25 mouse cellular contexts compared by ENCODE assay signal in genomic region chr6:135017211-135017610, GRCm38 (mm10). TPM values are rescaled to one million over a fixed set of nuclear protein-coding genes. Genes with fewer than 3 reads are reported as not detected.
DNase-seq lines count a peak whose midpoint lies in the region; ATAC-seq and TF ChIP-seq lines count a peak whose summit lies in the region.
"Had no signal": no experiment of that assay in that cellular context is flagged by ENCODE, and none has a peak within 500 bp of the region (broad histone marks: within the 10 kb centered on the region; RNA-seq: fewer than 3 reads in every experiment).

No protein-coding gene starts in this region.

- TF ChIP-seq CTCF in lung, adult 2 months (IDR thresholded peaks at IDR 0.05; ENCODE audit: insufficient read depth, low read length), result no peak

- H3K4me3 ChIP-seq in liver, embryonic 12.5 days, result no peak overlapping the region
- no peak overlapping the region for H3K4me3 ChIP-seq in lung, adult 2 months (replicated peaks; ENCODE audit: extremely low read depth, low read depth, low read length)
- H3K4me3 ChIP-seq: heart, adult 2 months; heart, embryonic 15.5 days; midbrain, embryonic 10.5 days; neural tube, embryonic 15.5 days had no signal

- no peak overlapping the region for H3K4me2 ChIP-seq in liver, embryonic 12.5 days
- H3K4me2 ChIP-seq: heart, embryonic 15.5 days; hindbrain, embryonic 14.5 days; neural tube, embryonic 15.5 days had no signal

- H3K27ac ChIP-seq in liver, embryonic 12.5 days, result no peak overlapping the region
- H3K27ac ChIP-seq: heart, adult 2 months; heart, embryonic 15.5 days; hindbrain, embryonic 14.5 days; midbrain, embryonic 10.5 days; neural tube, embryonic 15.5 days had no signal

- H3K9ac ChIP-seq in liver, embryonic 12.5 days, result no peak overlapping the region
- H3K9ac ChIP-seq: heart, embryonic 15.5 days; hindbrain, embryonic 14.5 days; neural tube, embryonic 15.5 days had no signal

- TF ChIP-seq POLR2A in lung, adult 2 months (IDR thresholded peaks at IDR 0.05; ENCODE audit: borderline replicate concordance, extremely low read depth, low read depth, low read length), result no peak

- no peaks in the 10 kb centered on the region for H3K9me3 ChIP-seq in liver, embryonic 12.5 days (replicated peaks)
- H3K9me3 ChIP-seq: G1E; heart, embryonic 15.5 days; midbrain, embryonic 10.5 days; neural tube, embryonic 15.5 days had no signal

- H3K36me3 ChIP-seq in liver, embryonic 12.5 days, result peaks cover 91% of the 10 kb centered on the region

- 39% methylated on average over 11 of the region's 11 CpGs for WGBS in liver, embryonic 12.5 days (ENCODE audit: insufficient replicate concordance)
- 78% methylated on average over 11 of the region's 11 CpGs for WGBS in lung, adult 2 months

- peak; percentile 49; the same call in 1 of the 2 replicates for ATAC-seq in liver, embryonic 12.5 days
- ATAC-seq: inflammation-experienced regulatory T-cells, adult 6 months had no signal

- H3K4me1 ChIP-seq in liver, embryonic 12.5 days, result peaks cover 11% of the 10 kb centered on the region
- peaks cover 1% of the 10 kb centered on the region; the same call in 1 of the 2 replicates for H3K4me1 ChIP-seq in lung, adult 2 months (ENCODE audit: control insufficient read depth, insufficient read depth, low read length)

- DNase-seq in liver, result no peak
- DNase-seq in lung, adult 2 months, result peak; percentile 55
- peak; percentile 77 for DNase-seq in lung, postnatal 25 days (ENCODE audit: low spot score)
- DNase-seq in testis, postnatal 14 days (ENCODE audit: low spot score), result no peak
- DNase-seq in cerebellum, postnatal 36 days, result no peak
- no peak for DNase-seq in frontal cortex, postnatal 14 days (ENCODE audit: low spot score in 2 of 2)
- DNase-seq: adrenal gland, adult 8-10 months; B cell, adult 2 months; cerebellum, adult 11-12 months; cerebellum, postnatal 10 days; gastrocnemius, postnatal 36 days; heart, adult 2 months; heart, postnatal 36 days; kidney, adult 18-20 months; kidney, postnatal 10 days; right cerebral cortex, adult 18-20 months; right cerebral cortex, postnatal 4 days had no signal

- H3K27me3 ChIP-seq in liver, embryonic 12.5 days (replicated peaks), result no peaks in the 10 kb centered on the region
- H3K27me3 ChIP-seq: CH12.LX; heart, embryonic 15.5 days; neural tube, embryonic 15.5 days had no signal

RNA-seq across cellular contexts. Expression of gene Ddx47, which starts 5.8 kb away (rescaled TPM):
- 84.5 and 87.3 TPM in 2 replicates for polyA plus RNA-seq in liver, embryonic 12.5 days (2016; fragmentation: Nextera tagmentation; extraction: Ambion mirVana)
- polyA plus RNA-seq in lung, adult 2 months (2012; rRNA removed), result 35.8 and 55.7 TPM in 2 replicates

RNA-seq across cellular contexts. Expression of gene Apold1, which starts 35.7 kb away (rescaled TPM):
- 2.2 and 2.3 TPM in 2 replicates for polyA plus RNA-seq in liver, embryonic 12.5 days (2016; fragmentation: Nextera tagmentation; extraction: Ambion mirVana)
- 1.2 and 1.7 TPM in 2 replicates for polyA plus RNA-seq in lung, adult 2 months (2012; rRNA removed)

RNA-seq across cellular contexts. Expression of gene Gprc5a, which starts 48.2 kb away (rescaled TPM):
- polyA plus RNA-seq in liver, embryonic 12.5 days (2016; fragmentation: Nextera tagmentation; extraction: Ambion mirVana), result 0.64 and 0.74 TPM in 2 replicates
- polyA plus RNA-seq in lung, adult 2 months (2012; rRNA removed), result 281 and 352 TPM in 2 replicates
- polyA plus RNA-seq: G1E had no signal

Comparison
In these comparisons a context has a peak if more than half of its experiments do, and no peak if none do; other contexts are left out.
1. DNase-seq: peak in lung, adult 2 months (single experiment) and lung, postnatal 25 days (single experiment); none in liver (single experiment), testis, postnatal 14 days (single experiment), cerebellum, postnatal 36 days (0 of 2) and frontal cortex, postnatal 14 days (0 of 2).
2. RNA of gene Gprc5a, which starts 48.2 kb away (polyA plus RNA-seq): 281 to 352 TPM in lung, adult 2 months; 0.64 to 0.74 TPM in liver, embryonic 12.5 days; every median in the first group is over 100 times any median in the second.